Mouse (Mus musculus) cortical plate, adult 2 months (tissue): Measurements from ENCODE around the gene Eaf1. TPM values are rescaled to one million over a fixed set of nuclear protein-coding genes. Genes with fewer than 3 reads are reported as not detected.
"Not testable (repeated sequence)": the region's sequence is repeated elsewhere in the genome, so short reads cannot be mapped to it uniquely, and the experiment has no call there.

Experiments
- H3K27ac ChIP-seq: fragments of 200-500 bp; 2 replicates; pipeline ENCODE4 v1.5.1; 2012; ENCODE audit warnings: low read length, control low read depth, inconsistent platforms; ENCODE audit not compliant: insufficient read depth
- H3K4me1 ChIP-seq: fragments of 200-500 bp; 2 replicates; pipeline ENCODE4 v1.6.1; 2011; ENCODE audit warnings: low read length; ENCODE audit not compliant: control insufficient read depth, insufficient read depth
- H3K4me3 ChIP-seq: fragments of 200-500 bp; 2 replicates; pipeline ENCODE4 v1.5.1; 2011; ENCODE audit warnings: mild to moderate bottlenecking, low read length, control low read depth; ENCODE audit not compliant: insufficient read depth
- CTCF ChIP-seq: fragments of 200-500 bp; IDR thresholded peaks from 2 replicates; pipeline ENCODE4 v1.5.1; 2011; ENCODE audit warnings: mild to moderate bottlenecking, control low read depth, low read length; ENCODE audit not compliant: insufficient read depth; ENCODE audit errors: extremely low read depth
- POLR2A ChIP-seq: fragments of 200-500 bp; IDR thresholded peaks from 2 replicates; pipeline ENCODE4 v1.6.1; 2011; ENCODE audit warnings: mild to moderate bottlenecking, low read length, control low read depth; ENCODE audit not compliant: insufficient read depth; ENCODE audit errors: extremely low read depth
- polyA plus RNA-seq: library from polyadenylated mRNA; depleted of rRNA; stranded (reverse); fragments of >200 nt; gene quantifications from 2 replicates; pipeline ENCODE4 v1.2.3, GENCODE M21; 2012; rRNA removed

Eaf1 gene
- polyA plus RNA-seq = 11.5 and 13.5 TPM in 2 replicates

GRCm38 (mm10) chr14:31494349-31494974 lies at the start of gene Eaf1:
Gene Eaf1 (plus strand): TSS chr14:31494399.
- H3K4me1 ChIP-seq = peaks cover 6% of the 10 kb centered on the region
- no peak for TF ChIP-seq POLR2A
- TF ChIP-seq CTCF = no peak
- H3K27ac ChIP-seq = no peak within 1 kb of the TSS
- peak within 1 kb of the TSS; percentile 88 for H3K4me3 ChIP-seq

- H3K27ac ChIP-seq = no peak overlapping the region
- no peaks in the 10 kb centered on the region for H3K4me1 ChIP-seq
- no peak for TF ChIP-seq CTCF
- TF ChIP-seq POLR2A = no peak
- H3K4me3 ChIP-seq = no peak overlapping the region
Observed at GRCm38 (mm10) chr14:31448994-31449393, 45.2 kb upstream of the Eaf1 start.

DNA sequence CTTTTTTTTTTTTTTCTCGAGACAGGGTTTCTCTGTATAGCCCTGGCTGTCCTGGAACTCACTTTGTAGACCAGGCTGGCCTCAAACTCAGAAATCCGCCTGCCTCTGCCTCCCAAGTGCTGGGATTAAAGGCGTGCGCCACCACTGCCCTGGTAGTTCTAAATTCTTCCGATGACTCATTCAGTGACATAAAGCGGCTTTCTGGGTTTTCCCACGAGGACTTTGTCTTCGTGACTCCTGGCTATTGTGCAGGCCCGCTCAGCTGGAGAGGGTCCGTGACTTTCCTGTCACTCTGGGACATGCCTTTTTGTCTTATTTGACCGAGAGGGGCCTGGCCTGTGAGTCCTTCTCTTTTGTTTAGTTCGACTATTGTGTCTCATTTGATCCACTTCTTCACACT lies 40.3 kb upstream of the Eaf1 start:
- H3K4me1 ChIP-seq, H3K27ac ChIP-seq, H3K4me3 ChIP-seq: not testable (repeated sequence)

- TF ChIP-seq CTCF (no peak), POLR2A (no peak)
- Histone ChIP-seq H3K4me1 (no peaks in the 10 kb centered on the region), H3K27ac (no peak overlapping the region), H3K4me3 (no peak overlapping the region)
Observed at GRCm38 (mm10) chr14:31454849-31455566, 39.2 kb upstream of the Eaf1 start.

- TF ChIP-seq CTCF (no peak), POLR2A (no peak)
- no peaks in the 10 kb centered on the region for H3K4me1 ChIP-seq
- H3K27ac ChIP-seq = no peak overlapping the region
- no peak overlapping the region for H3K4me3 ChIP-seq
Observed at GRCm38 (mm10) chr14:31456064-31456721, 38.0 kb upstream of the Eaf1 start.

DNA sequence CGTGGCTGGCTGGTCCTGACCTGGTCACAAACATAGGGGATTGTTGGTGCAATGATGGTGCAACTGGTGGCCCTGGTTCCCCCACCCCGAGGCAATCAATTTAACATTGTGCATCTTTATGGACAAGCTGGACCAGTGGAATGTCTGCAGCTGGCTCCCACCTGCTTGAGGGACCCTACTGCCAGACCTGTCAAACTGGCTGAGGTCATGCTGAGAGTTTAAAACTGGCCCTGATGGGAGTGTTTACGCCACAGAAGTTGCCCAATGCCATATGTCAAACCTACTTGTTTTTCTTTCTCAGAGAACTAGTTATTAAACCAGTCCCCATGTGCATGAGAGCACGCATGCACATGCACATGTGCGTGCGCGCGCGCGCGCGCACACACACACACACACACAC lies 36.2 kb upstream of the Eaf1 start:
- no peak overlapping the region for H3K4me3 ChIP-seq
- H3K27ac ChIP-seq = no peak overlapping the region
- H3K4me1 ChIP-seq = no peaks in the 10 kb centered on the region
- TF ChIP-seq POLR2A (no peak), CTCF (no peak)

DNA sequence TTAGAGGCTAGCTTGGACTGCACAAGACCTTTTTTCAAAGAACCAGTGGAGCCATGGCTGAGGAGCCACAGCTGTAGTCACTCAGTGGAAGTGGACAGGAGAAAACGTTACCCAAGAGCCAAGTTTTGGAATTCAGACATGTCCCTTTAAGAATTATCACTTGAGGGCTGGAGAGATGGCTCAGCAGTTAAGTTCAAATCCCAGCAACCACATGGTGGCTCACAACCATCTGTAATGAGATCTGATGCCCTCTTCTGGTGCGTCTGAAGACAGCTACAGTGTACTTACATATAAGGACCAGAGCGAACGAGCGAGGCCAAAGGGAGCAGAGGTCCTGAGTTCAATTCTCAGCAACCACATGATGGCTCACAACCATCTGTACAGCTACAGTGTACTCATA lies 32.0 kb upstream of the Eaf1 start:
- H3K27ac ChIP-seq, H3K4me1 ChIP-seq, H3K4me3 ChIP-seq: not testable (repeated sequence)

- no peak for TF ChIP-seq CTCF
- no peak for TF ChIP-seq POLR2A
- H3K4me3 ChIP-seq = no peak overlapping the region
- H3K27ac ChIP-seq = no peak overlapping the region
- no peaks in the 10 kb centered on the region for H3K4me1 ChIP-seq
Observed at GRCm38 (mm10) chr14:31462886-31463285, 31.3 kb upstream of the Eaf1 start.

DNA sequence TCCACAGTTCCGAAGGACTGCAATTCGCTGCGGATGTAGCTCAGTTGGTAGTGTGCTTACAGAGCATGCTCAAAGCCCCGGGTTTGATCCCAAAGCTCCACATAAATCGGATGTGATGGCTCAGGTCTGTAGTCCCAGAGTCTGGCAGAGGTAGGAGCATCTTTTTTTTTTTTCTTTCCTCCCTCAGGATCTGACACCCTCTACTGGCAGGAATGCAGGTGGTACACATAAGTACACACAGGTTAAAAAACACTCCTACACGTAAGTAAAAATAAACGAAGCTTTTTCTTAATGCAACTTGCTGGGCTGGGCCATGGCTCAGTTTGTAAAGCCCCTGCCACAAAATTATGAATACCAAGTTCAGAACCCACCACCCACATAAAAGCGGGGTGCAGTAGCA lies 30.0 kb upstream of the Eaf1 start:
- TF ChIP-seq CTCF = 0 out of 2 replicates have a peak, but pooled peaks have one; percentile 21
- TF ChIP-seq POLR2A = no peak
- Histone ChIP-seq H3K4me1 (no peaks in the 10 kb centered on the region), H3K27ac (no peak overlapping the region), H3K4me3 (no peak overlapping the region)

- TF ChIP-seq CTCF (0 out of 2 replicates have a peak, but pooled peaks have one; percentile 14), POLR2A (no peak)
- no peak overlapping the region for H3K4me3 ChIP-seq
- no peak overlapping the region for H3K27ac ChIP-seq
- H3K4me1 ChIP-seq = no peaks in the 10 kb centered on the region
Observed at GRCm38 (mm10) chr14:31469711-31470110, 24.5 kb upstream of the Eaf1 start.
